Mouse (Mus musculus) midbrain, postnatal 0 days (tissue): ENCODE data around the gene Gm28539. TPM values are rescaled to one million over a fixed set of nuclear protein-coding genes. Genes with fewer than 3 reads are reported as not detected.
A peak's percentile ranks its signal among the peaks of the same experiment; 100 is the strongest.
"Not testable (repeated sequence)": the region's sequence is repeated elsewhere in the genome, so short reads cannot be mapped to it uniquely, and the experiment has no call there.

Source experiments
- ATAC-seq: fragments of 200-750 bp; cut with Nextera tagmentation; 2 replicates; pipeline ENCODE4 v1.8.0; 2017; ENCODE audit warnings: moderate number of reproducible peaks, mild to moderate bottlenecking, moderate TSS enrichment, moderate library complexity; ENCODE audit not compliant: low FRiP score
- DNase-seq: peaks from one replicate; pipeline ENCODE4 v3.0.0-alpha.2; 2015; ENCODE audit warnings: low spot score
- H3K27ac ChIP-seq: fragments of 300-500 bp; sonication (generic); 2 replicates; pipeline ENCODE4 v1.5.1; 2014; ENCODE audit warnings: low read depth, mild to moderate bottlenecking, low read length, mixed read lengths
- H3K27me3 ChIP-seq: fragments of 300-500 bp; sonication (generic); 2 replicates; pipeline ENCODE4 v1.6.1; 2014; ENCODE audit warnings: low read length, control low read depth, mixed read lengths; ENCODE audit not compliant: insufficient read depth
- H3K36me3 ChIP-seq: fragments of 300-500 bp; sonication (generic); 2 replicates; pipeline ENCODE4 v1.6.1; 2014; ENCODE audit warnings: low read length, control low read depth, mixed read lengths; ENCODE audit not compliant: insufficient read depth
- H3K4me1 ChIP-seq: fragments of 300-500 bp; sonication (generic); 2 replicates; pipeline ENCODE4 v1.6.1; 2014; ENCODE audit warnings: mild to moderate bottlenecking, control low read depth, antibody characterized with exemption, low read length, mixed read lengths; ENCODE audit not compliant: insufficient read depth
- H3K4me2 ChIP-seq: fragments of 300-500 bp; sonication (generic); 2 replicates; pipeline ENCODE4 v1.6.1; 2014; ENCODE audit warnings: low read depth, mild to moderate bottlenecking, low read length, mixed read lengths; ENCODE audit not compliant: poor library complexity, severe bottlenecking
- H3K4me3 ChIP-seq: fragments of 300-500 bp; sonication (generic); 2 replicates; pipeline ENCODE4 v1.5.1; 2014; ENCODE audit warnings: low read depth, mild to moderate bottlenecking, low read length, moderate library complexity
- H3K9ac ChIP-seq: fragments of 300-500 bp; sonication (generic); replicated peaks from 2 replicates; pipeline ENCODE4 v1.6.1; 2014; ENCODE audit warnings: mild to moderate bottlenecking, low read length, moderate library complexity, mixed read lengths; ENCODE audit not compliant: poor library complexity, severe bottlenecking
- H3K9me3 ChIP-seq: fragments of 300-500 bp; sonication (generic); 2 replicates; pipeline ENCODE4 v1.6.1; 2016; ENCODE audit warnings: low read length, control low read depth
- CTCF ChIP-seq: IDR thresholded peaks from 2 replicates; pipeline ENCODE4 v1.5.1; 2016; ENCODE audit warnings: antibody characterized with exemption, mild to moderate bottlenecking
- WGBS: fragments of 180-500 bp; shearing (Covaris S2); extraction: QIAGEN DNeasy Blood & Tissue Kit; methylation state at CpG from one replicate; pipeline ENCODE4 v1.1.7; 2014; 5-methylcytosine and 5-hydroxymethylcytosine counted together
- polyA plus RNA-seq: library from polyadenylated mRNA; unstranded; fragments of >200 nt; fragmentation: Nextera tagmentation; extraction: Ambion mirVana; gene quantifications from 2 replicates; pipeline ENCODE4 v1.2.1, GENCODE M21; 2015
- total RNA-seq: library from RNA; depleted of rRNA; stranded (reverse); fragments of >200 nt; gene quantifications from 2 replicates; pipeline ENCODE4 v1.2.3, GENCODE M21; 2014

Gene Gm28539
- total and polyA plus RNA-seq, 2 experiments from 2014 or later, result 0.27 TPM; not detected in 1

GRCm38 (mm10) chr16:18955070-18955469 lies 118.7 kb downstream of the Gm28539 start:
- Histone ChIP-seq H3K27ac (no peak overlapping the region), H3K4me3 (no peak overlapping the region), H3K4me2 (no peak overlapping the region), H3K9me3 (peaks cover 4% of the 10 kb centered on the region; the same call in 1 of the 2 replicates), H3K36me3 (peaks cover 56% of the 10 kb centered on the region), H3K27me3 (no peaks in the 10 kb centered on the region), H3K4me1 (no peaks in the 10 kb centered on the region), H3K9ac (no peak overlapping the region)
- ATAC-seq (no peak), DNase-seq (no peak)
- TF ChIP-seq CTCF, result no peak
- WGBS, result 91% methylated on average over 3 of the region's 3 CpGs

- Histone ChIP-seq H3K36me3 (peaks cover 40% of the 10 kb centered on the region), H3K4me3 (no peak overlapping the region), H3K4me1 (no peaks in the 10 kb centered on the region), H3K9me3 (no peaks in the 10 kb centered on the region), H3K27ac (no peak overlapping the region), H3K27me3 (no peaks in the 10 kb centered on the region), H3K4me2 (no peak overlapping the region), H3K9ac (no peak overlapping the region)
- DNase-seq (no peak), ATAC-seq (no peak)
- TF ChIP-seq CTCF, result no peak
Observed at GRCm38 (mm10) chr16:18963486-18963885, 127.1 kb downstream of the Gm28539 start.

DNA sequence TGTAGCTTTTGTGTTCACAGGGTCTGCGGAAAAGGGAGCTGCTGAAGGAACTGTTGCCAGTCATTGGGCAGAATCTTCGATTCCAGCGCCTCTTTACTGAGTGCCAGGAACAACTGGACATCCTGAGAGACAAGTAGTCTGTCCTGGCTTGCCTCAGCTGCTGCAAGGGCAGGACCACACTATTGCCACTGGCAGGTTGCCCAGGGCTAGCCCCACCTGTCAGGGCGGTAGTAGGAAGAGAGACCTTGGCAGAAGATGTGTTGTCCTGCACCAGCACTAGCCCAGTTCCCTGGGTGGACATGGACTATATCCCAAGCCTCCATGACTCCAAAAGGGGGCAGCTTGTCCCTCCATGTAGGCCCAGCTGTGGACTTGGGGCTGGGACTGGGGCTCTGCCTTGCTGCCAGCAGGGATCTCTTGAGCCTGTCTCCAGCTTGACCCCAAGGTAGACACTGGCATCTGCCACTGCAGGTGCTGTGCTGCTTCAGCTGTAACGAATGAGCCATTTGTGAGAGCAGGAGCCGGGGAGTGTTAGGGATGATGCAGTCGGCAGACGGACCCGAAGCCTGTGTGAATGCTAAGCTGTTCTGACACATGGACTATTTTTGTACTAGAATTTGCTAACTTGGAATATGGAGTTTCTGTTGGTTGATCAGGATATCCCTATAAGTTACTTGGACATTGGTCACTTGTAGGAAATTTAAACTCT lies 133.2 kb downstream of the Gm28539 start:
- Histone ChIP-seq H3K4me1 (no peaks in the 10 kb centered on the region), H3K4me2 (no peak overlapping the region), H3K9ac (no peak overlapping the region), H3K36me3 (peaks cover 41% of the 10 kb centered on the region), H3K9me3 (no peaks in the 10 kb centered on the region), H3K27ac (no peak overlapping the region), H3K4me3 (no peak overlapping the region), H3K27me3 (no peaks in the 10 kb centered on the region)
- WGBS, result 97% methylated on average over 9 of the region's 9 CpGs
- TF ChIP-seq CTCF, result no peak
- ATAC-seq, result no peak
- DNase-seq, result no peak

GRCm38 (mm10) chr16:18970837-18971236 lies 134.5 kb downstream of the Gm28539 start:
- 89% methylated on average over 3 of the region's 3 CpGs for WGBS
- Histone ChIP-seq H3K27ac (no peak overlapping the region), H3K4me3 (no peak overlapping the region), H3K4me1 (no peaks in the 10 kb centered on the region), H3K4me2 (no peak overlapping the region), H3K36me3 (peaks cover 33% of the 10 kb centered on the region), H3K9me3 (no peaks in the 10 kb centered on the region), H3K27me3 (no peaks in the 10 kb centered on the region), H3K9ac (no peak overlapping the region)
- no peak for TF ChIP-seq CTCF
- DNase-seq, result no peak
- ATAC-seq, result no peak

DNA sequence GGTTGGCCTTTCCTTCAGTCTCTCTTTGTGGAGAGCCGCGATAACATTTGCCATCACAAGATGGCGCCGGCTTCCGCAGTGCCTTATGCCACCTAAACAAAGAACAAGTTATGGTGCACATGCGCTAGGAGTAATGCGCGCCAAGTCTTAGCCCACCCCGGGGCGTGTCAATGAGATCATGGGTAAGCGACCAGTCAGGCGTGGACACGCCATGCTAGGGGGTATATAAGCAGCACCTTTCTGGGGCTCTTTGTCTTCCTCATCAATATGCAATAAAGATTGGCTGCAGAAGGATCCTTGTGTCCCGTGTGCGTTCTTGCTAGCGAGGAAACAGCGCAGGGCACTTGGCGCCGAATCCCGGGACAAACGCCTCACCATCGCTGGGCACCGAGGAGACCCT lies 139.3 kb downstream of the Gm28539 start:
- not testable (repeated sequence) for H3K27ac ChIP-seq, H3K36me3 ChIP-seq, H3K4me2 ChIP-seq, H3K9me3 ChIP-seq, DNase-seq, H3K27me3 ChIP-seq, H3K9ac ChIP-seq, H3K4me1 ChIP-seq
- WGBS, result 88% methylated on average over 23 of the region's 23 CpGs
- ATAC-seq, result peak; percentile 56; the same call in 1 of the 2 replicates
- peak overlapping the region; percentile 10; the same call in 1 of the 2 replicates for H3K4me3 ChIP-seq

GRCm38 (mm10) chr16:18976315-18976714 lies 139.9 kb downstream of the Gm28539 start:
- no peaks in the 10 kb centered on the region for H3K4me1 ChIP-seq
- ATAC-seq, result no peak
- DNase-seq, result no peak
- TF ChIP-seq CTCF, result no peak
- no peaks in the 10 kb centered on the region for H3K9me3 ChIP-seq
- peak overlapping the region; percentile 10; the same call in 1 of the 2 replicates for H3K4me3 ChIP-seq
- 86% methylated on average over 23 of the region's 23 CpGs for WGBS
- H3K4me2 ChIP-seq, result no peak overlapping the region
- H3K27me3 ChIP-seq, result no peaks in the 10 kb centered on the region
- H3K27ac ChIP-seq, result no peak overlapping the region
- no peak overlapping the region for H3K9ac ChIP-seq
- peaks cover 3% of the 10 kb centered on the region; the same call in 1 of the 2 replicates for H3K36me3 ChIP-seq
